Mouse (Mus musculus): ENCODE measurements around the gene Eps15l1. TPM values are rescaled to one million over a fixed set of nuclear protein-coding genes. Genes with fewer than 3 reads are reported as not detected.
A peak's percentile ranks its signal among the peaks of the same experiment; 100 is the strongest.

Gene Eps15l1
- polyA plus RNA-seq, 1 experiment: 52.1 TPM

GRCm38 (mm10) chr8:72413839-72414238 is 7.4 kb downstream of the Eps15l1 start:
- DNase-seq (ENCODE audit: low spot score): no peak

DNA sequence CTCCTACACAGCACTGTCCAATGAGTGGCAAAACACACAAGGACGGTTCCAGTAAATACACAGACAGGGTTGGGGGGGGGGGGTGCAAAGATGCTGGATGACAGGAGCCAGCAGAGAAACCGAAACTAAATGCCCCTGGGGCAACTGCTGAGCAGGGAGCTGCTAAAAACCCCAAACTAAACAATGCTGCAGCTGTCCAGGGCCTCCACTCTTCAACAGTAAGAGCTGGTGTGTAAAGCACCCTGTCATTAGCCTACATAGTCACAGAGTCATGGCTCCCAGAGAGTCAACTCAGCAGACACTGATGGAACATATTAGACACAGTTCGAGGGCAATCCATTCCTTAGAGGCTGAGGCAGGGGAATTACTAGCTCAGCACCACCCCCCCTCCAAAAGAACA is 11.8 kb downstream of the Eps15l1 start:
- no peak for DNase-seq (ENCODE audit: low spot score)

GRCm38 (mm10) chr8:72407878-72408277 is 13.4 kb downstream of the Eps15l1 start:
- DNase-seq (ENCODE audit: low spot score): no peak

DNA sequence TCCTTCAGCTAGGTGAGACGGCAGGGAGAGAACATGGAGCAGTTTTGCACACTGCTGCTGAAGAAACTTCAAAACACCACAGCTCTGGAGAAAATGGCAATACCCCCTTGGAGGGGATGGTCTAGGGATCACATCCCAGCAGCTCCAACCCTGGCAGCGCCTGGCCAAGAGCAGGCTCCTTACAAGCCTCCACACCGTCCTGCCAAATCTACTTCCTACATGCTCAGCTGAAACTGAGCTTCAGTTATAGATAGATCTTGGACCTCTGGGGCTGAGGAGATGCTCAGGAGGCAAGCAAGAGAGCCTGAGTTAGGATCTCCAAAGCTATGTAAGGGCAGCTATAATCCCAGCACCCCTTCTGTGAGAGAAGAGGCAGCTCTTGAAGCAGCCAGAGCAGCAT is 18.3 kb downstream of the Eps15l1 start:
- DNase-seq (ENCODE audit: low spot score): no peak

GRCm38 (mm10) chr8:72401381-72401780 is 19.9 kb downstream of the Eps15l1 start:
- no peak for DNase-seq (ENCODE audit: low spot score)

GRCm38 (mm10) chr8:72385737-72386136 is 35.5 kb downstream of the Eps15l1 start:
- DNase-seq (ENCODE audit: low spot score): no peak

GRCm38 (mm10) chr8:72382395-72382794 is 38.9 kb downstream of the Eps15l1 start:
- DNase-seq (ENCODE audit: low spot score): no peak

DNA sequence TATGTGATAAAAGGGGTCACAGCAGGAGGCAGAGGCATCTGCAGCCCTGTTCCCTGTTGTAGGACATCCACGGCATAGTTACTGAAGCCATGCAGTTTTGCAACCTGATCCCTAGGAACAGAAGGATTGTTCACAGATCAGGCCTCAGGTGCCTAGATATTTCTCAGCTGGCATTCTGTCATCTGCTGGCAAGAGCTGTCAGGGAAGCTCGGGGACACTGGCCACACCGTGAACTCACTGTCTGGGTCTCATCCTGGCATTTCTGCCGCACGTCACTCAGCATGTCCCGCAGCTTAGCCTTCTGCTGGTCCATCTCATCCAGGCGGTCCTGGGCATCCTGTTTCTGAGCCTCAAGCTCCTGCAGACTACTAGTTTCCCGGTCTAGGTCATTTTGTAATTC is 40.6 kb downstream of the Eps15l1 start:
- no peak for DNase-seq (ENCODE audit: low spot score)

DNA sequence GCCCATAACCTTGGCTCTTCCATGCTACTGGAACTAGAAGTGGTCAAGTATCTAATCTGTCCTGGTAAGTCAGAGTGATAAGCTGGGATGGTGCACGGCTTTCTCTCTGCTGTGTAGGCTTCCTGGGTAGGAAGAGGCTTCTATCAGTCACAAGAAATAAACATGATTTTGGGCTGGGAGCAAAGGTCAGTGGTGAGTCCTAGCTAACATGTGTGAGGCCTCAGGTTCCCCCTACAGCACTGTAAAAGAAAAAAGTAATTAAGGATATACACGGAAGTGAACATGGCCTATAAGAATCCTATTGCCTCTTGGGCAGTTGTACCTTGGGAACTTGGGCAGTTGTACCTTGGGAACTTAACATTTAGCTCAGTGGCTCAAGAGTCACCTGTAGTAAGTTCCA is 44.4 kb downstream of the Eps15l1 start:
- DNase-seq (ENCODE audit: low spot score): no peak

DNA sequence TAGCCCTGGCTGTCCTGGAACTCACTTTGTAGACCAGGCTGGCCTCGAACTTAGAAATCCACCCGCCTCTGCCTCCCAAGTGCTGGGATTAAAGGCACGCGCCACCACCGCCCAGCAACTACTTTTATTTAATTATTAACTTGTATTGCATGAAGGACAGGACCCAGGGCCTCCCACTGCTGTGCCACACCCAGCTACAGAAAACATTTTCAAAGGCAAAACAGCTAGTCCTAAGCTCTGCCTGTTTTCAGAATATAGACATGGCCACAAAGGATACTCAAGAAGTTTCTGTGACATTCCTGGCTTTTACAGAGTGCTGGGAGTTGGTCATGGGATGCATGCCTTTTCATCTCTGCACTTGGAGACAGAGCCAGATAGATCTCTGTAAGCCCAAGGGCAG is 45.0 kb downstream of the Eps15l1 start:
- no peak for DNase-seq (ENCODE audit: low spot score)

GRCm38 (mm10) chr8:72375161-72375560 is 46.1 kb downstream of the Eps15l1 start:
- DNase-seq (ENCODE audit: low spot score): no peak

DNA sequence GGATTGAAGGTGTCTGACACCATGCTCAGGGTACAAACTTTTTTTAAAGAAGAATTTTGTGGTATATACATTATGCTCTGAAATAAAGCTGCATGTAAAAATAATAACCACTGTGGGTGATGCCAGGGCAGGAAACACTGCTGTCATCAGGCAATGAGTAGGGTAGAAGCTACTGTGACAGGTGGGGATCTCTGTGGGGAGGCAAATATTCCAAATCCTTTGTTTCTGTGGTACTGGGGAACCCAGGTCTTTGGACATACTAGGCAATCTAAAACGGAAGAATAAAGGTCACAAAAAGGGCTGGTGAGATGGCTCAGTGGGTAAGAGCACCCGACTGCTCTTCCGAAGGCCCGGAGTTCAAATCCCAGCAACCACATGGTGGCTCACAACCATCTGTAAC is 48.9 kb downstream of the Eps15l1 start:
- DNase-seq (ENCODE audit: low spot score): no peak

GRCm38 (mm10) chr8:72371356-72371755 is 49.9 kb downstream of the Eps15l1 start:
- DNase-seq (ENCODE audit: low spot score): no peak

GRCm38 (mm10) chr8:72366435-72366834 is 54.8 kb downstream of the Eps15l1 start:
- no peak for DNase-seq (ENCODE audit: low spot score)

DNA sequence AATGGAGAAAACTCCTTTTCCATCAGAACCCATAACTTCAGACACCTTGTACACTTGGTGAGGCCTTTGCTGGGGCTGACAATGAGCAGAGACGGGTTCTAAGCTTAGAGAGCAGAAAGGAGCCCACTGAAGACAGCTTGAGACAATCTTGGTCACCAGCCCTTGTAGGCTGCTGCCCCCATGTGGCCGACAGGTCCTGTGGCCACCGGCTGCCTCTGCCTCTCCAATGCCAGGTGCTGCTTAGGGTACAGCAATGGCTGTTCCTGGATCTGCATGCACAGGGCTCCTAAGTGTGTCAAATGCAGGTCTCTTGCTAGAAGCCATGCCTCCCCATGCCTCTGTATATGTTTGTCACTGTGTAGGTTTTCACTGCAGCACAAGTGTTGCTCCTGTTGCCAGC is 55.4 kb downstream of the Eps15l1 start:
- peak; percentile 60 for DNase-seq (ENCODE audit: low spot score)

DNA sequence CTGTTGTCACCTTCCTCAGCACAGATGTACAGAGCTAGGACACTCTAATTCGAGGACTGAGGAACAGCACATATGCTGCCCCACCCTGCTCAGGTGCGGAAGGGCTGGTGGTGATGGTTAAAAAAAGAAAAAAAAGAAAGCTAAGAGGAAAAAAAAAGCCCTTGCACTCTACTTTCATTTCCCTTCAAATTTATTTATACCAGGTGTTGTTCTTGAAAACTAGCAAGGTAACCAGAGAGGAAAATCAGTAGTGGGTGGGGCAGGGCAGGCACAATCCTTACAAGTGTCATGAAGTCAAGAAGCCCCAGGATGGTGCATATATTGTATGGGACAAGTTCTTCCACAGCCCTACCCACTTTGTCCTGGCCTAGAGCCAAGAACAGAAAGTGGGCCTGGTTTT is 56.2 kb downstream of the Eps15l1 start:
- DNase-seq (ENCODE audit: low spot score): no peak

- DNase-seq (ENCODE audit: low spot score): no peak
Measured at GRCm38 (mm10) chr8:72363457-72363856, 57.8 kb downstream of the Eps15l1 start.

DNA sequence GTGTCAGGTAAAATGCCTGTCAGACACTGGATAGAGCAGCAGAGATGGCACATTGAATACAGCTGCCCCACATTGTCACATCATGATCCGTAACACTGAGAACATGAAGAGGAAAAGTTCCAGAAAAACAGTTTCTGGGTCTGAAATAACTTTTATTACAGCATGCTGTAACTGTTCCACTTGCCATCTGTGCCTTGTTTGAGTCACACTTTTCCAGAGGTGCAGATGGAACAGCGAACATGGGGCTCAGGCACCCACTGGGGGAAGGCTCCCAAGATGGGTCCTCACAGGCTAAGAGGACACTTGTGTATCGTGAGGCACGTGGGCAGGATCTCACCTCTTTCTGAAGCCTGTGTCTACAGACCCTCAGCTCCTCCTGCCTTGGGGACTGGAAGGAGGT is 58.5 kb downstream of the Eps15l1 start:
- DNase-seq (ENCODE audit: low spot score): no peak

- DNase-seq (ENCODE audit: low spot score): no peak
Measured at GRCm38 (mm10) chr8:72360162-72360561, 61.1 kb downstream of the Eps15l1 start.

GRCm38 (mm10) chr8:72356593-72356992 is 64.7 kb downstream of the Eps15l1 start:
- no peak for DNase-seq (ENCODE audit: low spot score)

DNA sequence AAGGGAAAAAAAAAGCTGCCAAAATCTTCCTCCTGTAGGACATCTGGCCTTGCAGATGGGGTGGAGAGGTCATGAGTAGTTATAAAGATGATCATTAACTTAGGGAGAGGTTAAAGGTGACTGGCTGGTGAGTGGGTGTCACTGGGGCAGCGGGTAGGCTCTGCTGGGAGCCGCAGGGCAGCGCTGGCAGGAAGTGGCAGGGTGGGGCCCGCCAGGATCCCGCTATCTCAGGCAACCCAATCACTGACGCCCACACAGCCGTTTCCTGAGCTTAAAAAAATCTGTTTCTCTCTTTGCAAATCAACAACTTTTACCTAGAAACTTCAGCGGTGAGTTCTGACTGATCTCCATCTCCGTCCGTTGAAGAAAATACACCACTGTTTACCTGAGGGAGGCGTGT is 67.0 kb downstream of the Eps15l1 start:
- no peak for DNase-seq (ENCODE audit: low spot score)

DNA sequence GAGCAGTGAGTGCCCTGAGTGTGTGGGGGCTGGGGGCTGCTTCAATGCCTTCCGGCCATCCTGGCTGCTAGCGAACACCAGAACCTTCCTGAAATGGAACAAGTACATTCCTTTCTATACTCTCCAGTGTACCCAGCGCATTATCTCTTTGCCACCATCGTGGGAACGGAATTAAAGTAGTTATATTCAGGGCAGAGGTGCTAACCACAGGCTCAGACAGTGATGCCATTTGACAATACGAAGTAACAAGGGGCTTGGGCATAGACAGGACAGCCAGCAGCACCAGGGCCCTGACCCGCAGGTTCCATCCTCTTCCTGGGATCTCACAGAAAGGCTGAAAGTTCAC is 67.6 kb downstream of the Eps15l1 start:
- no peak for DNase-seq (ENCODE audit: low spot score)

DNA sequence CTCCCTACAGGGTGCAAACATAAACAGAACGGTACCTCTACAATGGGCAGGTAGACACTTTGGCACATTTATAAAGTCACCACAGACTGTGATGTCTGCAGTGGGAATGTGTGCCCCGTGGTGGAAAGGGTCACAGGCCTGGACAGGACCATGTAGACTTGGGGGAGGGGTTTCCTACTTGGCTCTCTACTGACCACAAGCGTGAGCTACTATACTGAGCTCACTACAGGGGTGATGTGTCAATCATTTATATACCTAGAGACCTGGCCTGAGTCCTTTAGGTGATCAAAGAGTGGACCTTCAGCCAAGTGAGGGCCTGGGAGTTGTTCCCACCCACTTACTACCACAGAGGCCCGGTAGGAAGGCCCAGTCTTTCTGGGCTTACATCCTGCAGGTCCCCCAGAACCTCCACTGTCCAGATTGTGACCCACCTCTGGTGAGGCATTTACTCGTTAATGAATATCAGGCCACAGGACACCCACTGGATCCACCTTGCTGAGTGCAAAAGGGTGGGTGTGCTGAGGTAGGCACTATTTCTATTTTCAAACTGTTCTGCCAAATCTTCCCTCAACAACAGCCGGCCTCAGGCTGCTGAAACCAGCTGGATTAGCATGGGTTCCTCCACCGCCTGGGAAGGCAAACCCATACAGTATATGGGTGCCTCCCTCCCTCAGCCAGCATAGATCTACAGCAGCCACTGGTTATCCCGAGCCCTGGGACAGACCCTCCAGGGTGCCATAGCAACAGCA is 68.1 kb downstream of the Eps15l1 start:
- no peak for DNase-seq (ENCODE audit: low spot score)

- DNase-seq (ENCODE audit: low spot score): no peak
Measured at GRCm38 (mm10) chr8:72351405-72352005, 69.8 kb downstream of the Eps15l1 start.

Measured in urinary bladder, adult 2 months (tissue).